Mouse (Mus musculus): ENCODE results near the gene Rnasek. TPM values are rescaled to one million over a fixed set of nuclear protein-coding genes. Genes with fewer than 3 reads are reported as not detected.

Gene Rnasek
- polyA plus RNA-seq, 1 experiment from 2014 or later: 175 TPM

- Histone ChIP-seq H3K9ac (peak overlapping the region; percentile 23; the same call in 1 of the 2 replicates), H3K4me3 (replicated peaks) (no peak overlapping the region), H3K36me3 (peaks cover 20% of the 10 kb centered on the region), H3K27ac (peak overlapping the region; percentile 60), H3K4me2 (no peak overlapping the region; the same call in 1 of the 2 replicates), H3K9me3 (replicated peaks) (no peaks in the 10 kb centered on the region), H3K4me1 (replicated peaks) (peaks cover 68% of the 10 kb centered on the region), H3K27me3 (peaks cover under 1% of the 10 kb centered on the region; the same call in 1 of the 2 replicates)
- DNase-seq (no peak), ATAC-seq (ENCODE audit: low read depth) (no peak)
- WGBS (ENCODE audit: insufficient replicate concordance): 81% methylated on average over 12 of the region's 12 CpGs
Measured at GRCm38 (mm10) chr11:70235254-70235900, 4.3 kb downstream of the Rnasek start.

- ATAC-seq (ENCODE audit: low read depth): no peak
- Histone ChIP-seq H3K27me3 (peaks cover 9% of the 10 kb centered on the region), H3K4me3 (replicated peaks) (no peak overlapping the region), H3K9ac (0 out of 2 replicates have a peak overlapping the region, but pooled peaks have one; percentile 23), H3K36me3 (peaks cover 20% of the 10 kb centered on the region), H3K4me1 (replicated peaks) (peaks cover 74% of the 10 kb centered on the region), H3K9me3 (replicated peaks) (no peaks in the 10 kb centered on the region), H3K4me2 (no peak overlapping the region), H3K27ac (peak overlapping the region; percentile 60)
- WGBS (ENCODE audit: insufficient replicate concordance): 20% methylated on average over 8 of the region's 8 CpGs
- no peak for DNase-seq
Measured at GRCm38 (mm10) chr11:70234497-70234896, 5.1 kb downstream of the Rnasek start.

GRCm38 (mm10) chr11:70234037-70234436 lies 5.6 kb downstream of the Rnasek start:
- Histone ChIP-seq H3K4me1 (replicated peaks) (peaks cover 78% of the 10 kb centered on the region), H3K4me3 (replicated peaks) (no peak overlapping the region), H3K9me3 (replicated peaks) (no peaks in the 10 kb centered on the region), H3K36me3 (peaks cover 20% of the 10 kb centered on the region), H3K9ac (no peak overlapping the region), H3K4me2 (no peak overlapping the region), H3K27ac (0 out of 2 replicates have a peak overlapping the region, but pooled peaks have one; percentile 5), H3K27me3 (peaks cover 14% of the 10 kb centered on the region)
- DNase-seq (no peak), ATAC-seq (ENCODE audit: low read depth) (no peak)
- WGBS (ENCODE audit: insufficient replicate concordance): 47% methylated on average over 5 of the region's 5 CpGs

- Histone ChIP-seq H3K27me3 (peaks cover 23% of the 10 kb centered on the region), H3K9me3 (replicated peaks) (no peaks in the 10 kb centered on the region), H3K4me1 (replicated peaks) (peaks cover 80% of the 10 kb centered on the region), H3K36me3 (peaks cover 20% of the 10 kb centered on the region), H3K9ac (peak overlapping the region; percentile 5; the same call in 1 of the 2 replicates), H3K4me2 (peak overlapping the region; percentile 42), H3K4me3 (replicated peaks) (no peak overlapping the region), H3K27ac (no peak overlapping the region)
- ATAC-seq (ENCODE audit: low read depth) (no peak), DNase-seq (no peak)
- WGBS (ENCODE audit: insufficient replicate concordance): 52% methylated on average over 8 of the region's 8 CpGs
Measured at GRCm38 (mm10) chr11:70233016-70233415, 6.6 kb downstream of the Rnasek start.

- peak overlapping the region; percentile 5; the same call in 1 of the 2 replicates for H3K9ac ChIP-seq
- peaks cover 28% of the 10 kb centered on the region for H3K27me3 ChIP-seq
- peak overlapping the region; percentile 27 for H3K4me3 ChIP-seq (replicated peaks)
- H3K36me3 ChIP-seq: peaks cover 20% of the 10 kb centered on the region
- H3K27ac ChIP-seq: no peak overlapping the region
- 20% methylated on average over 9 of the region's 10 CpGs for WGBS (ENCODE audit: insufficient replicate concordance)
- DNase-seq (no peak), ATAC-seq (ENCODE audit: low read depth) (no peak)
- no peaks in the 10 kb centered on the region for H3K9me3 ChIP-seq (replicated peaks)
- H3K4me1 ChIP-seq (replicated peaks): peaks cover 85% of the 10 kb centered on the region
- H3K4me2 ChIP-seq: peak overlapping the region; percentile 42
Measured at GRCm38 (mm10) chr11:70232546-70232945, 7.1 kb downstream of the Rnasek start.

- DNase-seq: peak; percentile 80
- H3K9me3 ChIP-seq (replicated peaks): no peaks in the 10 kb centered on the region
- H3K27ac ChIP-seq: no peak overlapping the region; the same call in 1 of the 2 replicates
- peak overlapping the region; percentile 63 for H3K9ac ChIP-seq
- peaks cover 87% of the 10 kb centered on the region for H3K4me1 ChIP-seq (replicated peaks)
- under 1% methylated on average over 32 of the region's 32 CpGs for WGBS (ENCODE audit: insufficient replicate concordance)
- H3K4me3 ChIP-seq (replicated peaks): peak overlapping the region; percentile 53
- ATAC-seq (ENCODE audit: low read depth): peak; percentile 60
- peaks cover 49% of the 10 kb centered on the region for H3K27me3 ChIP-seq
- peak overlapping the region; percentile 75 for H3K4me2 ChIP-seq
- H3K36me3 ChIP-seq: peaks cover 10% of the 10 kb centered on the region
Measured at GRCm38 (mm10) chr11:70230239-70230727, 9.4 kb downstream of the Rnasek start.

- Histone ChIP-seq H3K4me3 (replicated peaks) (peak within 1 kb of the TSS; percentile 53), H3K27me3 (peaks cover 53% of the 10 kb centered on the region), H3K9me3 (replicated peaks) (no peaks in the 10 kb centered on the region), H3K36me3 (peaks cover 1% of the 10 kb centered on the region; the same call in 1 of the 2 replicates), H3K4me2 (peak within 1 kb of the TSS; percentile 75), H3K4me1 (replicated peaks) (peaks cover 87% of the 10 kb centered on the region), H3K27ac (peak within 1 kb of the TSS; percentile 73), H3K9ac (peak within 1 kb of the TSS; percentile 63)
- DNase-seq (no peak), ATAC-seq (ENCODE audit: low read depth) (peak; percentile 2; the same call in 1 of the 2 replicates)
- 3% methylated on average over 39 of the region's 39 CpGs for WGBS (ENCODE audit: insufficient replicate concordance)
Measured at GRCm38 (mm10) chr11:70229260-70230010, 10.2 kb downstream of the Rnasek start, which contains the start of gene Bcl6b. Gene Bcl6b, minus strand, starts transcription at chr11:70229798.

GRCm38 (mm10) chr11:70228828-70229227 lies 10.8 kb downstream of the Rnasek start:
- Histone ChIP-seq H3K27me3 (peaks cover 53% of the 10 kb centered on the region), H3K36me3 (no peaks in the 10 kb centered on the region), H3K4me2 (peak overlapping the region; percentile 75), H3K27ac (peak overlapping the region; percentile 73), H3K9ac (peak overlapping the region; percentile 63), H3K9me3 (replicated peaks) (no peaks in the 10 kb centered on the region), H3K4me1 (replicated peaks) (peaks cover 87% of the 10 kb centered on the region), H3K4me3 (replicated peaks) (peak overlapping the region; percentile 53)
- peak; percentile 83 for ATAC-seq (ENCODE audit: low read depth)
- DNase-seq: peak; percentile 89
- under 1% methylated on average over 19 of the region's 19 CpGs for WGBS (ENCODE audit: insufficient replicate concordance)

GRCm38 (mm10) chr11:70227661-70228245 lies 11.9 kb downstream of the Rnasek start:
- Histone ChIP-seq H3K4me3 (replicated peaks) (peak overlapping the region; percentile 33; the same call in 1 of the 2 replicates), H3K9ac (0 out of 2 replicates have a peak overlapping the region, but pooled peaks have one; percentile 42), H3K9me3 (replicated peaks) (no peaks in the 10 kb centered on the region), H3K4me1 (replicated peaks) (peaks cover 90% of the 10 kb centered on the region), H3K4me2 (peak overlapping the region; percentile 75), H3K27ac (no peak overlapping the region), H3K36me3 (no peaks in the 10 kb centered on the region), H3K27me3 (peaks cover 53% of the 10 kb centered on the region)
- DNase-seq: no peak
- no peak for ATAC-seq (ENCODE audit: low read depth)
- WGBS (ENCODE audit: insufficient replicate concordance): 69% methylated on average over 4 of the region's 4 CpGs

GRCm38 (mm10) chr11:70227126-70227525 lies 12.5 kb downstream of the Rnasek start:
- peaks cover 90% of the 10 kb centered on the region for H3K4me1 ChIP-seq (replicated peaks)

GRCm38 (mm10) chr11:70226602-70226890 lies 13.1 kb downstream of the Rnasek start:
- Histone ChIP-seq H3K9ac (peak overlapping the region; percentile 42; the same call in 1 of the 2 replicates), H3K4me3 (replicated peaks) (peak overlapping the region; percentile 33), H3K4me2 (peak overlapping the region; percentile 75), H3K27me3 (peaks cover 53% of the 10 kb centered on the region), H3K9me3 (replicated peaks) (no peaks in the 10 kb centered on the region), H3K36me3 (no peaks in the 10 kb centered on the region), H3K27ac (no peak overlapping the region), H3K4me1 (replicated peaks) (peaks cover 94% of the 10 kb centered on the region)
- no peak for ATAC-seq (ENCODE audit: low read depth)
- no peak for DNase-seq
- 28% methylated on average over 18 of the region's 18 CpGs for WGBS (ENCODE audit: insufficient replicate concordance)

More at GRCm38 (mm10) chr11:70227126-70227525, 12.5 kb downstream of the Rnasek start:
- Histone ChIP-seq H3K36me3 (no peaks in the 10 kb centered on the region), H3K4me3 (replicated peaks) (peak overlapping the region; percentile 33), H3K27ac (peak overlapping the region; percentile 41; the same call in 1 of the 2 replicates), H3K9ac (peak overlapping the region; percentile 42; the same call in 1 of the 2 replicates), H3K9me3 (replicated peaks) (no peaks in the 10 kb centered on the region), H3K27me3 (peaks cover 53% of the 10 kb centered on the region), H3K4me2 (peak overlapping the region; percentile 75)
- WGBS (ENCODE audit: insufficient replicate concordance): 41% methylated on average over 5 of the region's 5 CpGs
- no peak for DNase-seq
- ATAC-seq (ENCODE audit: low read depth): no peak

Measured in liver, embryonic 13.5 days (tissue).